ENCODE assay signal across 10 mouse cellular contexts in the genomic region with DNA sequence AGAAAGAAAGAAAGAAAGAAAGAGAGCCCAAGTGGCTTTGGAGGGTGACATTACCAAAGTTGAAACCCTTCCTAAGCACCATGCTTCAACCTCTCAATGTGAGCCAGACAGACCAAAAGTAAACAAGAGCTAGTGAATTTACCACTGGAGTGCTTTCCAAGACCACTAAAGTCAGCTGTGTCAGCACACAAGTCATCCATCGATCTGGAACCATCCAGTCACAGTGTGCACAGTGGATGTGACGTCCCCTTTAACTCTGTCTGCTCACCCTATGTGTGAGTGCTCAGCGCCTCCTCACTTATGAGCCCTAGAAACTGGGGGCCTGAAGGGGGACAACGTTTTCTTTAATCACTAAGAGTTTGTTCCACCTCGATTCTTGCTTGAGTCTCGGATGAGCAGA.
"Had no signal": no experiment of that assay in that cellular context is flagged by ENCODE, and none has a peak within 500 bp of the region (broad histone marks: within the 10 kb centered on the region; RNA-seq: fewer than 3 reads in every experiment).

No protein-coding gene starts in this region.

- ATAC-seq: intestine, embryonic 15.5 days; liver, postnatal 0 days; midbrain, embryonic 13.5 days had no signal

- H3K36me3 ChIP-seq: intestine, embryonic 15.5 days; limb, embryonic 10.5 days; liver, embryonic 13.5 days; midbrain, embryonic 13.5 days; stomach, embryonic 15.5 days had no signal

- H3K4me3 ChIP-seq: intestine, embryonic 15.5 days; left cerebral cortex, adult 2 months; limb, embryonic 10.5 days; liver, embryonic 13.5 days; midbrain, embryonic 13.5 days; stomach, embryonic 15.5 days had no signal

- H3K27ac ChIP-seq: hindbrain, embryonic 14.5 days; left cerebral cortex, adult 2 months; limb, embryonic 10.5 days; liver, embryonic 13.5 days; midbrain, embryonic 13.5 days; stomach, embryonic 15.5 days had no signal

- H3K9ac ChIP-seq: hindbrain, embryonic 14.5 days; intestine, embryonic 15.5 days; liver, embryonic 13.5 days; liver, postnatal 0 days; midbrain, embryonic 13.5 days; stomach, embryonic 15.5 days had no signal

- H3K9me3 ChIP-seq: intestine, embryonic 15.5 days; limb, embryonic 10.5 days; liver, embryonic 13.5 days; midbrain, embryonic 13.5 days; stomach, embryonic 15.5 days had no signal

- H3K4me2 ChIP-seq: hindbrain, embryonic 14.5 days; intestine, embryonic 15.5 days; liver, embryonic 13.5 days; midbrain, embryonic 13.5 days; stomach, embryonic 15.5 days had no signal

- DNase-seq: liver, embryonic 13.5 days; liver, postnatal 0 days; right cerebral cortex, postnatal 14 days; thymus, postnatal 36 days had no signal

- H3K4me1 ChIP-seq: midbrain, embryonic 13.5 days had no signal

- H3K27me3 ChIP-seq: intestine, embryonic 15.5 days; liver, embryonic 13.5 days; midbrain, embryonic 13.5 days; stomach, embryonic 15.5 days had no signal
